Mouse (Mus musculus) bone marrow macrophage, adult 2 months (primary cell): ENCODE measurements around the gene Kat6b.

Experiments
- CTCF ChIP-seq: IDR thresholded peaks from 2 replicates; pipeline ENCODE4 v1.5.1; 2012; ENCODE audit warnings: low read depth, mild to moderate bottlenecking, low read length, moderate library complexity
- POLR2A ChIP-seq: IDR thresholded peaks from 2 replicates; pipeline ENCODE4 v1.6.1; 2012; ENCODE audit warnings: mild to moderate bottlenecking, low read depth, low read length, borderline replicate concordance

- TF ChIP-seq POLR2A (no peak), CTCF (no peak)
These were observed 55.4 kb downstream of the Kat6b start for GRCm38 (mm10) chr14:21536485-21537181.
